Mouse (Mus musculus) olfactory bulb, adult 2 months (tissue): Measurements from ENCODE around the gene Snrpc. TPM values are rescaled to one million over a fixed set of nuclear protein-coding genes. Genes with fewer than 3 reads are reported as not detected.

Experiments used
- H3K27ac ChIP-seq: fragments of 200-500 bp; 2 replicates; pipeline ENCODE4 v1.5.1; 2012; ENCODE audit warnings: low read depth, low read length; ENCODE audit not compliant: insufficient read depth
- H3K4me1 ChIP-seq: fragments of 200-500 bp; 2 replicates; pipeline ENCODE4 v1.6.1; 2012; ENCODE audit warnings: low read length; ENCODE audit not compliant: control insufficient read depth, insufficient read depth
- H3K4me3 ChIP-seq: fragments of 200-500 bp; 2 replicates; pipeline ENCODE4 v1.5.1; 2012; ENCODE audit warnings: mild to moderate bottlenecking, low read depth, low read length, moderate library complexity; ENCODE audit not compliant: insufficient read depth
- CTCF ChIP-seq: fragments of 200-500 bp; IDR thresholded peaks from 2 replicates; pipeline ENCODE4 v1.5.1; 2012; ENCODE audit warnings: low read depth, mild to moderate bottlenecking, low read length, moderate library complexity; ENCODE audit not compliant: insufficient read depth
- POLR2A ChIP-seq: fragments of 200-500 bp; IDR thresholded peaks from 2 replicates; pipeline ENCODE4 v1.6.1; 2012; ENCODE audit warnings: mild to moderate bottlenecking, low read depth, low read length, moderate library complexity; ENCODE audit not compliant: insufficient read depth
- WGBS: fragments of 180-500 bp; shearing (Covaris S2); methylation state at CpG from one replicate; pipeline ENCODE4 v1.1.7; 2018; 5-methylcytosine and 5-hydroxymethylcytosine counted together
- polyA plus RNA-seq: library from polyadenylated mRNA; stranded (reverse); fragments of >200 nt; gene quantifications from 2 replicates; pipeline ENCODE4 v1.2.4, GENCODE M21; 2012; ENCODE audit warnings: low replicate concordance; ENCODE audit not compliant: missing spikeins, insufficient read depth, insufficient read length

The Snrpc gene
- polyA plus RNA-seq, 1 experiment, result not detected

- TF ChIP-seq CTCF (no peak), POLR2A (no peak)
- Histone ChIP-seq H3K27ac (no peak overlapping the region), H3K4me1 (peaks cover 22% of the 10 kb centered on the region), H3K4me3 (no peak overlapping the region)
- WGBS, result 54% methylated on average over 16 of the region's 16 CpGs
Observed at GRCm38 (mm10) chr17:27799771-27800584, 38.0 kb upstream of the Snrpc start.

GRCm38 (mm10) chr17:27800710-27801648, 37.0 kb upstream of the Snrpc start:
- H3K4me1 ChIP-seq, result peaks cover 20% of the 10 kb centered on the region
- TF ChIP-seq POLR2A (no peak), CTCF (no peak)
- WGBS, result 90% methylated on average over 9 of the region's 9 CpGs
- no peak overlapping the region for H3K27ac ChIP-seq
- no peak overlapping the region for H3K4me3 ChIP-seq

- TF ChIP-seq CTCF (no peak), POLR2A (no peak)
- Histone ChIP-seq H3K27ac (no peak overlapping the region), H3K4me1 (peaks cover 7% of the 10 kb centered on the region), H3K4me3 (no peak overlapping the region)
- WGBS, result 61% methylated on average over 4 of the region's 4 CpGs
Observed at GRCm38 (mm10) chr17:27803752-27804151, 34.2 kb upstream of the Snrpc start.

- Histone ChIP-seq H3K4me1 (peaks cover 7% of the 10 kb centered on the region), H3K4me3 (no peak overlapping the region), H3K27ac (no peak overlapping the region)
- WGBS, result 83% methylated on average over 7 of the region's 7 CpGs
- TF ChIP-seq CTCF (no peak), POLR2A (no peak)
Observed at GRCm38 (mm10) chr17:27804156-27804690, 33.7 kb upstream of the Snrpc start.

- TF ChIP-seq CTCF (no peak), POLR2A (no peak)
- peaks cover 4% of the 10 kb centered on the region for H3K4me1 ChIP-seq
- H3K27ac ChIP-seq, result no peak overlapping the region
- 81% methylated on average over 10 of the region's 10 CpGs for WGBS
- H3K4me3 ChIP-seq, result no peak overlapping the region
Observed at GRCm38 (mm10) chr17:27804803-27805770, 32.9 kb upstream of the Snrpc start.

- no peak overlapping the region for H3K27ac ChIP-seq
- peaks cover 7% of the 10 kb centered on the region for H3K4me1 ChIP-seq
- H3K4me3 ChIP-seq, result no peak overlapping the region
- TF ChIP-seq CTCF (no peak), POLR2A (no peak)
- 74% methylated on average over 2 of the region's 2 CpGs for WGBS
Observed at GRCm38 (mm10) chr17:27807542-27808078, 30.3 kb upstream of the Snrpc start.

- H3K4me1 ChIP-seq, result 0 out of 2 replicates have a peak, but pooled peaks cover 3% of the 10 kb centered on the region
- TF ChIP-seq POLR2A (no peak), CTCF (no peak)
- no peak overlapping the region for H3K27ac ChIP-seq
- 84% methylated on average over 16 of the region's 16 CpGs for WGBS
- no peak overlapping the region for H3K4me3 ChIP-seq
Observed at GRCm38 (mm10) chr17:27810569-27811331, 27.2 kb upstream of the Snrpc start.
